Mouse (Mus musculus) kidney, embryonic 14.5 days (tissue): ENCODE data around the gene Tspan4. TPM values are rescaled to one million over a fixed set of nuclear protein-coding genes. Genes with fewer than 3 reads are reported as not detected.

ENCODE experiments used
- ATAC-seq: fragments of 200-750 bp; cut with Nextera tagmentation; 2 replicates; pipeline ENCODE4 v1.8.0; 2017; ENCODE audit warnings: moderate number of reproducible peaks, mild to moderate bottlenecking, moderate TSS enrichment, moderate library complexity; ENCODE audit not compliant: low FRiP score, low TSS enrichment
- H3K27ac ChIP-seq: fragments of 300-500 bp; sonication (generic); 2 replicates; pipeline ENCODE4 v1.5.1; 2014; ENCODE audit warnings: low read depth, mild to moderate bottlenecking, low read length, moderate library complexity, mixed read lengths
- H3K27me3 ChIP-seq: fragments of 300-500 bp; sonication (generic); 2 replicates; pipeline ENCODE4 v1.6.1; 2014; ENCODE audit warnings: mild to moderate bottlenecking, low read length; ENCODE audit not compliant: control insufficient read depth, insufficient read depth
- H3K36me3 ChIP-seq: fragments of 300-500 bp; sonication (generic); 2 replicates; pipeline ENCODE4 v1.6.1; 2014; ENCODE audit warnings: low read length, mixed read lengths; ENCODE audit not compliant: control insufficient read depth, insufficient read depth
- H3K4me1 ChIP-seq: fragments of 300-500 bp; sonication (generic); 2 replicates; pipeline ENCODE4 v1.6.1; 2014; ENCODE audit warnings: low read length, mixed read lengths; ENCODE audit not compliant: control insufficient read depth, insufficient read depth
- H3K4me2 ChIP-seq: fragments of 300-500 bp; sonication (generic); replicated peaks from 2 replicates; pipeline ENCODE4 v1.6.1; 2014; ENCODE audit warnings: low read depth, mild to moderate bottlenecking, low read length
- H3K4me3 ChIP-seq: fragments of 300-500 bp; sonication (generic); 2 replicates; pipeline ENCODE4 v1.5.1; 2014; ENCODE audit warnings: mild to moderate bottlenecking, low read length
- H3K9ac ChIP-seq: fragments of 300-500 bp; sonication (generic); 2 replicates; pipeline ENCODE4 v1.6.1; 2014; ENCODE audit warnings: low read depth, mild to moderate bottlenecking, low read length, moderate library complexity
- H3K9me3 ChIP-seq: fragments of 300-500 bp; sonication (generic); 2 replicates; pipeline ENCODE4 v1.6.1; 2016; ENCODE audit warnings: low read length; ENCODE audit not compliant: control insufficient read depth
- WGBS: fragments of 180-500 bp; shearing (Covaris S2); extraction: QIAGEN DNeasy Blood & Tissue Kit; methylation state at CpG from one replicate; pipeline ENCODE4 v1.1.7; 2014; 5-methylcytosine and 5-hydroxymethylcytosine counted together
- polyA plus RNA-seq: library from polyadenylated mRNA; unstranded; fragments of >200 nt; fragmentation: Nextera tagmentation; extraction: Ambion mirVana; gene quantifications from 2 replicates; pipeline ENCODE4 v1.2.1, GENCODE M21; 2014

Gene Tspan4
- polyA plus RNA-seq, 1 experiment from 2014 or later: 90.2 TPM

GRCm38 (mm10) chr7:141476981-141477370, 1.9 kb downstream of the Tspan4 start:
- Histone ChIP-seq H3K9me3 (no peaks in the 10 kb centered on the region), H3K36me3 (peaks cover 9% of the 10 kb centered on the region), H3K4me1 (peaks cover 50% of the 10 kb centered on the region), H3K4me2 (peak overlapping the region; percentile 90), H3K9ac (peak overlapping the region; percentile 25), H3K27ac (peak overlapping the region; percentile 95), H3K27me3 (no peaks in the 10 kb centered on the region), H3K4me3 (peak overlapping the region; percentile 85)
- no peak for ATAC-seq
- 15% methylated on average over 7 of the region's 7 CpGs for WGBS

GRCm38 (mm10) chr7:141477578-141478269, 2.7 kb downstream of the Tspan4 start:
- Histone ChIP-seq H3K4me2 (peak overlapping the region; percentile 90), H3K4me1 (peaks cover 55% of the 10 kb centered on the region), H3K27ac (peak overlapping the region; percentile 95; the same call in 1 of the 2 replicates), H3K27me3 (no peaks in the 10 kb centered on the region), H3K9me3 (no peaks in the 10 kb centered on the region), H3K9ac (peak overlapping the region; percentile 40), H3K4me3 (no peak overlapping the region; the same call in 1 of the 2 replicates), H3K36me3 (peaks cover 2% of the 10 kb centered on the region; the same call in 1 of the 2 replicates)
- no peak for ATAC-seq
- WGBS: 37% methylated on average over 4 of the region's 4 CpGs

- Histone ChIP-seq H3K4me3 (no peak overlapping the region), H3K4me2 (peak overlapping the region; percentile 90), H3K27ac (peak overlapping the region; percentile 95; the same call in 1 of the 2 replicates), H3K36me3 (no peaks in the 10 kb centered on the region), H3K27me3 (no peaks in the 10 kb centered on the region), H3K9me3 (no peaks in the 10 kb centered on the region), H3K4me1 (peaks cover 56% of the 10 kb centered on the region), H3K9ac (peak overlapping the region; percentile 40; the same call in 1 of the 2 replicates)
- ATAC-seq: no peak
- 63% methylated on average over 5 of the region's 5 CpGs for WGBS
These were observed 3.3 kb downstream of the Tspan4 start for GRCm38 (mm10) chr7:141478270-141478748.

GRCm38 (mm10) chr7:141480842-141481497, 5.9 kb downstream of the Tspan4 start:
- ATAC-seq: peak; percentile 34
- WGBS: 8% methylated on average over 10 of the region's 10 CpGs
- peaks cover 47% of the 10 kb centered on the region for H3K4me1 ChIP-seq

GRCm38 (mm10) chr7:141481498-141482401, 6.7 kb downstream of the Tspan4 start:
- Histone ChIP-seq H3K9ac (peak overlapping the region; percentile 52), H3K4me2 (peak overlapping the region; percentile 73), H3K4me3 (peak overlapping the region; percentile 45), H3K36me3 (no peaks in the 10 kb centered on the region), H3K27me3 (no peaks in the 10 kb centered on the region), H3K9me3 (no peaks in the 10 kb centered on the region), H3K4me1 (peaks cover 40% of the 10 kb centered on the region), H3K27ac (no peak overlapping the region)
- under 1% methylated on average over 77 of the region's 81 CpGs for WGBS
- peak; percentile 16 for ATAC-seq

More at GRCm38 (mm10) chr7:141480842-141481497, 5.9 kb downstream of the Tspan4 start:
- Histone ChIP-seq H3K9ac (peak overlapping the region; percentile 52; the same call in 1 of the 2 replicates), H3K4me2 (peak overlapping the region; percentile 73), H3K4me3 (peak overlapping the region; percentile 45), H3K27me3 (no peaks in the 10 kb centered on the region), H3K36me3 (no peaks in the 10 kb centered on the region), H3K27ac (no peak overlapping the region), H3K9me3 (no peaks in the 10 kb centered on the region)

- Histone ChIP-seq H3K4me1 (peaks cover 32% of the 10 kb centered on the region), H3K27me3 (no peaks in the 10 kb centered on the region), H3K4me2 (peak overlapping the region; percentile 73), H3K9me3 (no peaks in the 10 kb centered on the region), H3K36me3 (no peaks in the 10 kb centered on the region), H3K27ac (no peak overlapping the region), H3K9ac (peak overlapping the region; percentile 52), H3K4me3 (peak overlapping the region; percentile 45)
- WGBS: 9% methylated on average over 11 of the region's 11 CpGs
- ATAC-seq: no peak; the same call in 1 of the 2 replicates
These were observed 7.5 kb downstream of the Tspan4 start for GRCm38 (mm10) chr7:141482531-141483024.

GRCm38 (mm10) chr7:141483114-141483653, 8.1 kb downstream of the Tspan4 start:
- ATAC-seq: no peak
- WGBS: 70% methylated on average over 6 of the region's 6 CpGs
- Histone ChIP-seq H3K4me3 (0 out of 2 replicates have a peak overlapping the region, but pooled peaks have one; percentile 45), H3K27ac (no peak overlapping the region), H3K9me3 (no peaks in the 10 kb centered on the region), H3K4me1 (peaks cover 26% of the 10 kb centered on the region; the same call in 1 of the 2 replicates), H3K36me3 (no peaks in the 10 kb centered on the region), H3K27me3 (no peaks in the 10 kb centered on the region), H3K9ac (no peak overlapping the region), H3K4me2 (no peak overlapping the region)
